Mouse (Mus musculus) CH12.LX (cell line): ENCODE data around the gene Fundc2. TPM values are rescaled to one million over a fixed set of nuclear protein-coding genes. Genes with fewer than 3 reads are reported as not detected.

ENCODE experiments used
- DNase-seq: peaks from one replicate; pipeline ENCODE4 v3.0.0-alpha.2; 2013; ENCODE audit errors: extremely low read depth
- H3K27ac ChIP-seq: 2 replicates; pipeline ENCODE4 v1.5.1; 2012; ENCODE audit warnings: low read depth, mild to moderate bottlenecking, control low read depth, moderate library complexity; ENCODE audit not compliant: insufficient read depth
- H3K27me3 ChIP-seq: replicated peaks from 2 replicates; pipeline ENCODE3; 2012; ENCODE audit warnings: inconsistent platforms
- H3K36me3 ChIP-seq, 2 experiments: replicated peaks in 1 of 2; 2 replicates each; pipeline versions ENCODE3 to v1.6.1; 2012; ENCODE audit warnings: inconsistent platforms in 1 of 2, low read length in 1 of 2, mild to moderate bottlenecking in 1 of 2, mixed read lengths in 1 of 2, moderate library complexity in 1 of 2; ENCODE audit not compliant: control insufficient read depth in 1 of 2, insufficient read depth in 1 of 2
- H3K4me1 ChIP-seq, 2 experiments: 2 replicates each; pipeline ENCODE4 v1.6.1; 2012; ENCODE audit warnings: inconsistent platforms in 1 of 2, moderate library complexity in 1 of 2; ENCODE audit not compliant: insufficient read depth in 2 of 2, control insufficient read depth in 1 of 2
- H3K4me2 ChIP-seq: 2 replicates; pipeline ENCODE4 v1.6.1; 2012; ENCODE audit warnings: low read depth, mild to moderate bottlenecking, control low read depth; ENCODE audit not compliant: poor library complexity, insufficient read depth, severe bottlenecking
- H3K4me3 ChIP-seq, 3 experiments: fragments of 150-350 bp in 1 of 3; sonication (generic) in 1 of 3; replicated peaks in 1 of 3; 2 replicates each; pipeline versions ENCODE3 to v1.5.1; 2011 to 2012; ENCODE audit warnings: low read depth in 2 of 3, low read length in 2 of 3, mild to moderate bottlenecking in 2 of 3, moderate library complexity in 2 of 3, control low read depth in 1 of 3, improper control_type of control experiment in 1 of 3, inconsistent platforms in 1 of 3, mixed read lengths in 1 of 3; ENCODE audit not compliant: poor library complexity in 1 of 3
- H3K79me2 ChIP-seq: replicated peaks from 2 replicates; pipeline ENCODE4 v1.6.1; 2012; ENCODE audit warnings: mild to moderate bottlenecking, moderate library complexity; ENCODE audit not compliant: control insufficient read depth, poor library complexity, insufficient read depth, severe bottlenecking; ENCODE audit errors: extremely low read depth
- H3K9ac ChIP-seq: 2 replicates; pipeline ENCODE4 v1.6.1; 2012; ENCODE audit warnings: low read depth, mild to moderate bottlenecking, control low read depth, moderate library complexity; ENCODE audit not compliant: insufficient read depth
- H3K9me3 ChIP-seq: replicated peaks from 2 replicates; pipeline ENCODE3; 2012; ENCODE audit warnings: low read length, inconsistent platforms, mixed read lengths
- CHD2 ChIP-seq: IDR thresholded peaks from 2 replicates; pipeline ENCODE4 v1.6.1; 2011; ENCODE audit warnings: low read length, improper control_type of control experiment
- E2F4 ChIP-seq: IDR thresholded peaks from 2 replicates; pipeline ENCODE4 v1.6.1; 2011; ENCODE audit warnings: low read depth, low read length, improper control_type of control experiment; ENCODE audit not compliant: insufficient replicate concordance
- ELF1 ChIP-seq: IDR thresholded peaks from 2 replicates; pipeline ENCODE4 v1.6.1; 2014; ENCODE audit warnings: low read depth, mild to moderate bottlenecking, inconsistent platforms, low read length, improper control_type of control experiment
- EP300 ChIP-seq: IDR thresholded peaks from 2 replicates; pipeline ENCODE4 v1.6.1; 2011; ENCODE audit warnings: low read length, improper control_type of control experiment
- IRF4 ChIP-seq: IDR thresholded peaks from 2 replicates; pipeline ENCODE4 v1.6.1; 2014; ENCODE audit warnings: low read depth, mild to moderate bottlenecking, inconsistent platforms, low read length, improper control_type of control experiment
- JUN ChIP-seq: IDR thresholded peaks from 2 replicates; pipeline ENCODE4 v1.6.1; 2011; ENCODE audit warnings: low read depth, mild to moderate bottlenecking, low read length, improper control_type of control experiment, moderate library complexity; ENCODE audit not compliant: insufficient read depth
- JUND ChIP-seq: conservative IDR thresholded peaks from 2 replicates; pipeline ENCODE4 v1.6.1; 2011; ENCODE audit warnings: low read depth, low read length, improper control_type of control experiment
- MAX ChIP-seq: IDR thresholded peaks from 2 replicates; pipeline ENCODE4 v1.6.1; 2011; ENCODE audit warnings: low read length, improper control_type of control experiment
- MAZ ChIP-seq: IDR thresholded peaks from 2 replicates; pipeline ENCODE4 v1.6.1; 2012; ENCODE audit warnings: low read depth, mild to moderate bottlenecking, inconsistent platforms, low read length, improper control_type of control experiment, moderate library complexity
- MYC ChIP-seq: IDR thresholded peaks from 2 replicates; pipeline ENCODE4 v1.6.1; 2011; ENCODE audit warnings: low read depth, mild to moderate bottlenecking, improper control_type of control experiment, low read length
- NELFE ChIP-seq: IDR thresholded peaks from 2 replicates; pipeline ENCODE4 v1.6.1; 2011; ENCODE audit warnings: low read depth, low read length, improper control_type of control experiment
- NRF1 ChIP-seq: IDR thresholded peaks from 2 replicates; pipeline ENCODE4 v1.6.1; 2014; ENCODE audit warnings: low read depth, mild to moderate bottlenecking, inconsistent platforms, low read length, improper control_type of control experiment, moderate library complexity
- RCOR1 ChIP-seq: conservative IDR thresholded peaks from 2 replicates; pipeline ENCODE4 v1.6.1; 2012; ENCODE audit warnings: low read depth, mild to moderate bottlenecking, inconsistent platforms, low read length, improper control_type of control experiment
- SIN3A ChIP-seq: IDR thresholded peaks from 2 replicates; pipeline ENCODE4 v1.6.1; 2012; ENCODE audit warnings: low read length, improper control_type of control experiment, inconsistent platforms
- TBP ChIP-seq: conservative IDR thresholded peaks from 2 replicates; pipeline ENCODE4 v1.6.1; 2011; ENCODE audit warnings: low read depth, low read length, improper control_type of control experiment
- TCF12 ChIP-seq: IDR thresholded peaks from 2 replicates; pipeline ENCODE4 v1.6.1; 2014; ENCODE audit warnings: low read depth, mild to moderate bottlenecking, inconsistent platforms, low read length, improper control_type of control experiment
- UBTF ChIP-seq: IDR thresholded peaks from 2 replicates; pipeline ENCODE4 v1.6.1; 2012; ENCODE audit warnings: low read depth, mild to moderate bottlenecking, inconsistent platforms, low read length, improper control_type of control experiment, moderate library complexity
- dilution Hi-C: fragments of 300-500 bp; cut with MboI; formaldehyde crosslinking; loops from 2 replicates; pipeline ENCODE4 v1.14.3; 2020; ENCODE audit warnings: low sequenced_read_pairs; ENCODE audit not compliant: extremely low pct_unique_long_range_greater_than_20kb, extremely low pct_ligation_motif_present
- in situ Hi-C: fragments of 300-500 bp; cut with MboI; formaldehyde crosslinking; loops from 3 replicates; pipeline ENCODE4 v1.14.3; 2019; ENCODE audit warnings: low sequenced_read_pairs, low pct_ligation_motif_present, low pct_unique_long_range_greater_than_20kb, mixed read lengths
- polyA plus RNA-seq: library from polyadenylated mRNA; unstranded; fragments of >175 nt; gene quantifications from 2 replicates; pipeline ENCODE4 v1.2.1, GENCODE M21; 2012; ENCODE audit warnings: low read depth; ENCODE audit not compliant: insufficient read length
- total RNA-seq, 2 experiments: library from RNA; depleted of rRNA; stranded (reverse); fragments of 300-350 nt in 1 of 2; fragments of >200 nt in 1 of 2; gene quantifications; 2 replicates each; pipeline ENCODE4 v1.2.3; 2012 to 2014

The Fundc2 gene
- total and polyA plus RNA-seq, 3 experiments = 13.3 to 42.9 (median 27.4) TPM

DNA sequence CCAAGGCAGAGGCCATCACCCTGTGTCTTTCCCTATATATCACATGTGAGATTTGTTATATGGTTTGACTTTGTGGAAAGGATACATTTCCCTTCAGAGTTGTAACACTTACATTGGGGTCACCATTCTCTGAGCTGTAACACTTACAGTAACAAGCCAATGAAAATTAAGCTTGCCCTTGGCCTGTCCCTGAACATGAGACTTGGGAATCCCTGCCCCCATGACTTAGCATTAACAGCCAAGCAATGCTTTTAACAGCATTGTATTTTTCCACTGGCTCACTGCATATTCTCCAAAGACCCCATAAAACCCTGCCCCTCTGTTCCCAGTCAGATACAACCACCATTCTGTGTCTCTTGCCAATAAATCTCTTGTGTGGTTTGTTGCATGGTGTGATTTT, 21.2 kb downstream of the Fundc2 start:
- dilution Hi-C loops = no loop called here

GRCm38 (mm10) chrX:75409711-75410110, 27.5 kb downstream of the Fundc2 start:
- H3K27me3 ChIP-seq = no peaks in the 10 kb centered on the region
- no peak overlapping the region for H3K4me2 ChIP-seq
- dilution Hi-C loops = no loop called here
- no peak overlapping the region for H3K4me3 ChIP-seq
- DNase-seq = no peak
- H3K9me3 ChIP-seq = no peaks in the 10 kb centered on the region
- H3K9ac ChIP-seq = no peak overlapping the region
- in situ Hi-C loops = no loop called here
- TF ChIP-seq SIN3A = no peak
- TF ChIP-seq EP300 = no peak
- TF ChIP-seq ELF1 = no peak
- no peak for TF ChIP-seq CHD2
- TF ChIP-seq TBP = no peak
- no peak for TF ChIP-seq MAX
- no peaks in the 10 kb centered on the region for H3K79me2 ChIP-seq
- H3K27ac ChIP-seq = no peak overlapping the region
- peaks cover 0 to 6% of the 10 kb centered on the region in 2 experiments for H3K36me3 ChIP-seq
- no peaks in the 10 kb centered on the region for H3K4me1 ChIP-seq

More for the DNA sequence above, 21.2 kb downstream of the Fundc2 start:
- Histone ChIP-seq H3K27me3 (no peaks in the 10 kb centered on the region), H3K4me2 (no peak overlapping the region), H3K79me2 (no peaks in the 10 kb centered on the region), H3K4me1 (no peaks in the 10 kb centered on the region), H3K9me3 (no peaks in the 10 kb centered on the region), H3K27ac (no peak overlapping the region)
- no peak for DNase-seq
- in situ Hi-C loops = no loop called here
- TF ChIP-seq MAZ (no peak), CHD2 (no peak), IRF4 (no peak), MAX (no peak), UBTF (no peak), JUN (no peak), TCF12 (no peak), E2F4 (no peak), ELF1 (no peak), NRF1 (no peak), JUND (no peak), RCOR1 (no peak), MYC (no peak), NELFE (no peak)
- TF ChIP-seq, all 38 proteins: peak for 0
- Histone ChIP-seq H3K36me3 (peaks cover 0 to 9% of the 10 kb centered on the region in 2 experiments), H3K4me3 (no peak overlapping the region), H3K9ac (no peak overlapping the region)
